Mouse (Mus musculus) hindbrain, postnatal 0 days (tissue): ENCODE results near the gene Selenoi. TPM values are rescaled to one million over a fixed set of nuclear protein-coding genes. Genes with fewer than 3 reads are reported as not detected.

Experiments
- ATAC-seq: fragments of 200-750 bp; cut with Nextera tagmentation; 2 replicates; pipeline ENCODE4 v1.8.0; 2017; ENCODE audit warnings: mild to moderate bottlenecking, moderate TSS enrichment, moderate library complexity
- DNase-seq: peaks from one replicate; pipeline ENCODE4 v3.0.0-alpha.2; 2015; ENCODE audit warnings: low spot score
- H3K27ac ChIP-seq: fragments of 300-500 bp; sonication (generic); 2 replicates; pipeline ENCODE4 v1.5.1; 2014; ENCODE audit warnings: mild to moderate bottlenecking
- H3K27me3 ChIP-seq: fragments of 300-500 bp; sonication (generic); 2 replicates; pipeline ENCODE4 v1.6.1; 2014; ENCODE audit warnings: low read length, mixed read lengths; ENCODE audit not compliant: insufficient read depth
- H3K36me3 ChIP-seq: fragments of 300-500 bp; sonication (generic); 2 replicates; pipeline ENCODE4 v1.6.1; 2014; ENCODE audit warnings: low read length, mixed read lengths; ENCODE audit not compliant: insufficient read depth
- H3K4me1 ChIP-seq: fragments of 300-500 bp; sonication (generic); 2 replicates; pipeline ENCODE4 v1.6.1; 2014; ENCODE audit warnings: antibody characterized with exemption, low read length, mixed read lengths; ENCODE audit not compliant: insufficient read depth
- H3K4me2 ChIP-seq: fragments of 300-500 bp; sonication (generic); 2 replicates; pipeline ENCODE4 v1.6.1; 2014; ENCODE audit warnings: low read depth, mild to moderate bottlenecking, low read length, moderate library complexity, mixed read lengths
- H3K4me3 ChIP-seq: fragments of 300-500 bp; sonication (generic); 2 replicates; pipeline ENCODE4 v1.5.1; 2014; ENCODE audit warnings: low read length
- H3K9ac ChIP-seq: fragments of 300-500 bp; sonication (generic); replicated peaks from 2 replicates; pipeline ENCODE4 v1.6.1; 2014; ENCODE audit warnings: mild to moderate bottlenecking, low read length, moderate library complexity, mixed read lengths
- H3K9me3 ChIP-seq: fragments of 300-500 bp; sonication (generic); 2 replicates; pipeline ENCODE4 v1.6.1; 2016; ENCODE audit warnings: low read length, mixed read lengths
- CTCF ChIP-seq: IDR thresholded peaks from 2 replicates; pipeline ENCODE4 v1.5.1; 2016; ENCODE audit warnings: antibody characterized with exemption, control low read depth, low read depth
- WGBS: fragments of 180-500 bp; shearing (Covaris S2); extraction: QIAGEN DNeasy Blood & Tissue Kit; methylation state at CpG from one replicate; pipeline ENCODE4 v1.1.7; 2014; 5-methylcytosine and 5-hydroxymethylcytosine counted together
- polyA plus RNA-seq: library from polyadenylated mRNA; unstranded; fragments of >200 nt; fragmentation: Nextera tagmentation; extraction: Ambion mirVana; gene quantifications from 2 replicates; pipeline ENCODE4 v1.2.1, GENCODE M21; 2015
- total RNA-seq: library from RNA; depleted of rRNA; stranded (reverse); fragments of >200 nt; gene quantifications from 2 replicates; pipeline ENCODE4 v1.2.3, GENCODE M21; 2014; rRNA removed

The Selenoi gene
- total and polyA plus RNA-seq, 2 experiments from 2014 or later = 23.1 to 99.5 TPM

- no peak for TF ChIP-seq CTCF
- Histone ChIP-seq H3K4me2 (no peak overlapping the region), H3K27me3 (no peaks in the 10 kb centered on the region), H3K4me3 (no peak overlapping the region), H3K27ac (no peak overlapping the region), H3K36me3 (no peaks in the 10 kb centered on the region), H3K9ac (no peak overlapping the region), H3K9me3 (no peaks in the 10 kb centered on the region), H3K4me1 (no peaks in the 10 kb centered on the region)
- no peak for ATAC-seq
- no peak for DNase-seq
- WGBS = 78% methylated on average over 3 of the region's 3 CpGs
Measured at GRCm38 (mm10) chr5:30278952-30279351, 46.6 kb downstream of the Selenoi start.

DNA sequence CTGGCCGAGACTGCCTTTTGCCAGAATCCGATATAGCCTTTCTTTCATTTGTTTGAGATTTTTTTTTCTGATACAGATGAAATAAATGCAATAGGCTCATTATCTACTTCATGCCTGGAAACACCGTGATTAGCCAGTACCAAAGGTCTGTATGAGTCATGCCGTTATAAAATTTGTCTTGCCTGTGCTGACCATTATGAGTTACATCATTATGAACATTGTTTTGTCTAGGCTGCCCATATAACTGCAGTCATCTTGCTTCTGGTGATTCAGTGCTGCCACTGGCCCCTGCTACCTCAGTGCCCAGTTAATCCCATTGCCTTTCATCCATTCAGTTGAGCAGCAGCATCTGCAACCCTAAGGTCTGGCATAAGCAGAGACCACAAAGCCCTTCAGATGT is 47.1 kb downstream of the Selenoi start:
- H3K9ac ChIP-seq = no peak overlapping the region
- ATAC-seq (no peak), DNase-seq (no peak)
- WGBS = 94% methylated on average over 4 of the region's 4 CpGs
- TF ChIP-seq CTCF = no peak
- no peak overlapping the region for H3K4me2 ChIP-seq
- H3K4me3 ChIP-seq = no peak overlapping the region
- no peaks in the 10 kb centered on the region for H3K4me1 ChIP-seq
- no peak overlapping the region for H3K27ac ChIP-seq
- H3K27me3 ChIP-seq = no peaks in the 10 kb centered on the region
- H3K9me3 ChIP-seq = no peaks in the 10 kb centered on the region
- no peaks in the 10 kb centered on the region for H3K36me3 ChIP-seq

DNA sequence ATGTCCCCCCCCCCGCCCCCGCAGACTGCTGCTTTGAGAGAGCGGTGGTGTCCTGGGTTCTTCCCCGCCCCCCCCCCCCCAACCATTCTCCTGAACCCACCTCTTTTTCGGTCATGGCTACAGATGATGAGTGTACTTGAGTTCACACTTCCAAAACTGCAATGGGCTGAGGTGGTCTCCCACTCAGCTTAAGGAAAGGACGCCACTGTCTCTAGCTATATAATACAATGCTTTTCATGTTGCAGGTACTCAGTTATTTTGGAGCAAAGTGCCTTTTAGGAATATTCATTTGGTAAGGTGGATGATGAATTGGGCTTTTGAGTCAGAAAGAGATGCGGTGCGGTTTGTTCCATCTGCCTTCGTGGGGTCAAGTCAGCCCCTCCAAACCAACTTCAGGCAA is 48.5 kb downstream of the Selenoi start:
- H3K27ac ChIP-seq = peak overlapping the region; percentile 54; the same call in 1 of the 2 replicates
- TF ChIP-seq CTCF = no peak
- H3K4me3 ChIP-seq = peak overlapping the region; percentile 51
- peak overlapping the region; percentile 70 for H3K4me2 ChIP-seq
- no peaks in the 10 kb centered on the region for H3K4me1 ChIP-seq
- H3K9ac ChIP-seq = peak overlapping the region; percentile 51
- 37% methylated on average over 9 of the region's 9 CpGs for WGBS
- DNase-seq (no peak), ATAC-seq (no peak)
- H3K9me3 ChIP-seq = peaks cover 5% of the 10 kb centered on the region; the same call in 1 of the 2 replicates
- no peaks in the 10 kb centered on the region for H3K27me3 ChIP-seq
- no peaks in the 10 kb centered on the region for H3K36me3 ChIP-seq

GRCm38 (mm10) chr5:30281291-30281732 is 48.9 kb downstream of the Selenoi start, which contains the start of gene Drc1:
Gene Drc1, plus strand, starts transcription at chr5:30281388.
- peak within 1 kb of the TSS; percentile 51 for H3K4me3 ChIP-seq
- TF ChIP-seq CTCF = no peak
- no peaks in the 10 kb centered on the region for H3K27me3 ChIP-seq
- peak within 1 kb of the TSS; percentile 54; the same call in 1 of the 2 replicates for H3K27ac ChIP-seq
- peaks cover 5% of the 10 kb centered on the region; the same call in 1 of the 2 replicates for H3K9me3 ChIP-seq
- peak within 1 kb of the TSS; percentile 70 for H3K4me2 ChIP-seq
- H3K4me1 ChIP-seq = no peaks in the 10 kb centered on the region
- peak within 1 kb of the TSS; percentile 51 for H3K9ac ChIP-seq
- peak; percentile 80 for DNase-seq
- no peaks in the 10 kb centered on the region for H3K36me3 ChIP-seq
- peak; percentile 93 for ATAC-seq
- WGBS = 1% methylated on average over 26 of the region's 26 CpGs

- ATAC-seq (no peak), DNase-seq (no peak)
- no peak overlapping the region for H3K9ac ChIP-seq
- no peak for TF ChIP-seq CTCF
- no peaks in the 10 kb centered on the region for H3K36me3 ChIP-seq
- H3K27me3 ChIP-seq = no peaks in the 10 kb centered on the region
- no peak overlapping the region for H3K4me2 ChIP-seq
- H3K9me3 ChIP-seq = peaks cover 5% of the 10 kb centered on the region; the same call in 1 of the 2 replicates
- H3K27ac ChIP-seq = no peak overlapping the region
- WGBS = 76% methylated on average over 10 of the region's 10 CpGs
- no peaks in the 10 kb centered on the region for H3K4me1 ChIP-seq
- H3K4me3 ChIP-seq = no peak overlapping the region
Measured at GRCm38 (mm10) chr5:30285944-30286799, 53.8 kb downstream of the Selenoi start.

DNA sequence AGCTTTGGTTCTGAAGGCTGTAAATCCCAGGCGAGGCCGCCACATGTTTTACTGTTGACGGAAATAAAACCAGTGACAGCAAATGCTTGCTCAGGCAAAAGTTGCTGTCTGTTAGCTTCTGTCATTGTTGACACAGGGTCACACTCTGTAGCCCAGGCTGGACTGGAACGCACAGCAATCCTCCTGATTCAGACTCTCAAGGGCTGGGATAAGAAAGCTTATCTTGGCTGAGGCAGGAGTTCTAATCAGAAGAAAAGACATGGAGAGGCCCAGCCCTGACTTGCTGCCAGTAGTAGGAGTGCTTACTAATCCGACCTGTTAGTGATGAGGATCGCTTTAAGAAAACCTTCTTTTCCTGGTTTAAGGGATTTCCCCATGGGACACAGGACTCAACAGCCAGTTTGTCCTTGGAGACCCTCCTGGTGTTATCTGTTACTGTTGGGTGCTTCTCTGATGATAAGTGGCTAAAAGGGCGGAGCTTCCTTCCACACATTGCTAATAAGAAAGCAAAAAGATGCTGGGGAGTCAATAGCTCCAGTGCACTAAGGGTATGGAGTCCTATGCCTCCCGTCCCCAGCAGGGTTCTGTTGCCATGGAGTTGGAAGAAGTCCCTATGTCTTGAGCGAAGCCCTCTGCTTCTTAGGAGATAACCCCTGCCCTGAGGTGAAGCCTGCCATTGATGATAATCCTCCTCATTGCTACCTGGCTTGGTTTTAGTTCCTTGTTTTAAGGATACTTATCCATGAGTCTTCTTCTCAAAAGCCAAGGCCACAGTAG is 54.9 kb downstream of the Selenoi start:
- Histone ChIP-seq H3K4me1 (no peaks in the 10 kb centered on the region), H3K4me3 (no peak overlapping the region), H3K9me3 (peaks cover 5% of the 10 kb centered on the region; the same call in 1 of the 2 replicates), H3K9ac (no peak overlapping the region), H3K4me2 (no peak overlapping the region), H3K27ac (no peak overlapping the region), H3K27me3 (no peaks in the 10 kb centered on the region), H3K36me3 (no peaks in the 10 kb centered on the region)
- TF ChIP-seq CTCF = no peak
- DNase-seq (no peak), ATAC-seq (no peak)
- WGBS = 83% methylated on average over 9 of the region's 9 CpGs

Other genes starting within 250 kb of the Selenoi start
- not detected in 2 replicates for gene Il6, start 219.5 kb upstream of the Selenoi start, total RNA-seq
- not detected in 2 replicates for gene Il6, start 219.5 kb upstream of the Selenoi start, polyA plus RNA-seq
- gene Tyms, start 159.0 kb upstream of the Selenoi start, total RNA-seq = 8.3 and 15.4 TPM in 2 replicates
- gene Tyms, start 159.0 kb upstream of the Selenoi start, polyA plus RNA-seq = 35.2 and 36.2 TPM in 2 replicates
- gene Garem2, start 127.4 kb upstream of the Selenoi start, total RNA-seq = 26.7 and 26.9 TPM in 2 replicates
- 9.5 and 9.7 TPM in 2 replicates for gene Garem2, start 127.4 kb upstream of the Selenoi start, polyA plus RNA-seq
- 3.2 and 6.3 TPM in 2 replicates for gene 3110082J24Rik, start 126.5 kb upstream of the Selenoi start, total RNA-seq
- gene 3110082J24Rik, start 126.5 kb upstream of the Selenoi start, polyA plus RNA-seq = 4.3 and 4.9 TPM in 2 replicates
- gene Hadha, start 77.4 kb upstream of the Selenoi start, total RNA-seq = 50.1 and 50.4 TPM in 2 replicates
- 68.0 and 79.1 TPM in 2 replicates for gene Hadha, start 77.4 kb upstream of the Selenoi start, polyA plus RNA-seq
- 56.8 and 68.3 TPM in 2 replicates for gene Hadhb, start 77.3 kb upstream of the Selenoi start, total RNA-seq
- gene Hadhb, start 77.3 kb upstream of the Selenoi start, polyA plus RNA-seq = 59.9 and 67.5 TPM in 2 replicates
- gene Adgrf3, start 26.9 kb upstream of the Selenoi start, total RNA-seq = 0.37 TPM in 1 of 2 replicates, not detected in the other
- gene Adgrf3, start 26.9 kb upstream of the Selenoi start, polyA plus RNA-seq = not detected in 2 replicates
- gene Drc1, start 48.8 kb downstream of the Selenoi start, total RNA-seq = 4.6 and 4.9 TPM in 2 replicates
- 6.6 TPM in 2 replicates for gene Drc1, start 48.8 kb downstream of the Selenoi start, polyA plus RNA-seq
- 12.2 and 13.0 TPM in 2 replicates for gene Otof, start 229.4 kb downstream of the Selenoi start, total RNA-seq
- gene Otof, start 229.4 kb downstream of the Selenoi start, polyA plus RNA-seq = 5.5 and 7.1 TPM in 2 replicates
- gene 1700001C02Rik, start 233.5 kb downstream of the Selenoi start, total RNA-seq = 0.72 TPM in 1 of 2 replicates, not detected in the other
- gene 1700001C02Rik, start 233.5 kb downstream of the Selenoi start, polyA plus RNA-seq = 3.4 and 4.0 TPM in 2 replicates